Mouse (Mus musculus) ES-E14 (cell line): ENCODE measurements around the gene Rsg1. TPM values are rescaled to one million over a fixed set of nuclear protein-coding genes. Genes with fewer than 3 reads are reported as not detected.

Experiments
- DNase-seq: peaks from one replicate; pipeline ENCODE4 v3.0.0-alpha.2; 2013; ENCODE audit warnings: low read depth, low spot score
- H3K27ac ChIP-seq: 2 replicates; pipeline ENCODE4 v1.5.1; 2012; ENCODE audit warnings: low read depth, mild to moderate bottlenecking, low read length, moderate library complexity, mixed read lengths; ENCODE audit not compliant: poor library complexity, insufficient read depth, severe bottlenecking
- H3K36me3 ChIP-seq: 2 replicates; pipeline ENCODE4 v1.6.1; 2012; ENCODE audit warnings: mild to moderate bottlenecking, low read length, moderate library complexity, mixed read lengths; ENCODE audit not compliant: control insufficient read depth, poor library complexity, insufficient read depth, severe bottlenecking
- H3K4me1 ChIP-seq, 2 experiments: fragments of 150-350 bp in 1 of 2; sonication (generic) in 1 of 2; 2 replicates each; pipeline ENCODE4 v1.6.1; 2012; ENCODE audit warnings: low read length in 2 of 2, mild to moderate bottlenecking in 1 of 2, mixed read lengths in 1 of 2; ENCODE audit not compliant: control insufficient read depth in 2 of 2, insufficient read depth in 2 of 2, poor library complexity in 1 of 2
- H3K4me3 ChIP-seq, 2 experiments: fragments of 150-350 bp in 1 of 2; sonication (generic) in 1 of 2; 2 replicates each; pipeline ENCODE4 v1.5.1; 2012; ENCODE audit warnings: low read length in 2 of 2, low read depth in 1 of 2, mild to moderate bottlenecking in 1 of 2, mixed read lengths in 1 of 2; ENCODE audit not compliant: insufficient read depth in 1 of 2, poor library complexity in 1 of 2, severe bottlenecking in 1 of 2
- H3K9ac ChIP-seq: 2 replicates; pipeline ENCODE4 v1.6.1; 2012; ENCODE audit warnings: low read depth, mild to moderate bottlenecking, low read length, mixed read lengths; ENCODE audit not compliant: poor library complexity, insufficient read depth, severe bottlenecking
- H3K9me3 ChIP-seq: fragments of 150-350 bp; sonication (generic); 2 replicates; pipeline ENCODE4 v1.6.1; 2012; ENCODE audit warnings: low read depth, mild to moderate bottlenecking, low read length; ENCODE audit not compliant: control insufficient read depth, insufficient read depth
- CHD2 ChIP-seq: IDR thresholded peaks from 2 replicates; pipeline ENCODE4 v1.6.1; 2014; ENCODE audit warnings: mild to moderate bottlenecking, low read depth, low read length, inconsistent platforms
- HCFC1 ChIP-seq: IDR thresholded peaks from 2 replicates; pipeline ENCODE4 v1.6.1; 2012; ENCODE audit warnings: low read length, inconsistent platforms, borderline replicate concordance; ENCODE audit not compliant: insufficient read depth
- MAFK ChIP-seq: IDR thresholded peaks from 2 replicates; pipeline ENCODE4 v1.6.1; 2014; ENCODE audit warnings: mild to moderate bottlenecking, low read depth, low read length, inconsistent platforms; ENCODE audit not compliant: insufficient read depth
- ZC3H11A ChIP-seq: IDR thresholded peaks from 2 replicates; pipeline ENCODE4 v1.6.1; 2012; ENCODE audit warnings: low read depth, mild to moderate bottlenecking, inconsistent platforms, low read length, borderline replicate concordance
- ZNF384 ChIP-seq: IDR thresholded peaks from 2 replicates; pipeline ENCODE4 v1.6.1; 2012; ENCODE audit warnings: low read depth, low read length, inconsistent platforms
- in situ Hi-C, 2 experiments: fragments of 600-800 bp; cut with MboI; formaldehyde crosslinking; loops; one replicate each; pipeline ENCODE4 v1.15.1; 2025; ENCODE audit warnings: low sequenced_read_pairs in 2 of 2, inconsistent platforms in 1 of 2; ENCODE audit not compliant: unreplicated experiment in 2 of 2
- total RNA-seq: library from RNA; depleted of rRNA; stranded (reverse); fragments of 300-350 nt; gene quantifications from 2 replicates; pipeline ENCODE4 v1.2.3, GENCODE M21; 2012

Gene Rsg1
- total RNA-seq, 1 experiment = 2.9 TPM

DNA sequence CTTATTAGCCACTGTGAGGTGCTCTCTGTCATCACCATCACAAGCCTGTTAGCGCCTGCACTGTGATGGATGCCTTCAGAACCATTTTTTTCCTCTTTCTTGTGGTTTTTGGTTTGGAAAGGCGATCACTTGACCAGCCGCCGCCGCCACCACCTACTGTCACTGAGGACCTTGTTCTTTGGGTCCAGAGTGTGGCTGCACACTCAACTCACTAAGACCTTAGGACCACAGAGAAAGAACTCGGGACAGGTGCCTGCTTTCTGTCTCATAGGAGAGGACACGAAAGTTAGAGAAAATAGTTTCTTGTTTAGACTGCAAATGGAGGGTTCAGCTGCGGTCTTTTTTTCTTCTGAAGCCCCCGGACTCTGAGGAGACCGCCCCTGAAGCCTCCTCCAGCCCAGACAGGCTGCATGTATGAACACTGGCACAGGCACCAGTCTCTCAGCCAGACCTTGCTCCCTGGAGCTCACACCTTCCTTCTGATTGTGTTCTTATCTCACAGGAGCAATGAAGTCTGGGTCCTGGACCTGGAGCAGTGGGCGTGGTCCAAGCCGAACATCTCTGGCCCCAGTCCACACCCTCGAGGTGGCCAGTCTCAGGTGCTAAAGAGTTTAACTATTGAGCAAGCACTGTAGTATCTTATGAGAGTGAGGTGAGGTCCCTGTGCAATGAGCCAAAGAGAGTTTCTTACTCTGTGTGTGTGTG lies 16.6 kb upstream of the Rsg1 start:
- Histone ChIP-seq H3K27ac (no peak overlapping the region), H3K9me3 (no peaks in the 10 kb centered on the region), H3K4me3 (no peak overlapping the region), H3K4me1 (peaks cover 0 to 4% of the 10 kb centered on the region in 2 experiments; a peak in 1 of 4 replicates), H3K36me3 (peaks cover 30% of the 10 kb centered on the region), H3K9ac (no peak overlapping the region)
- peak; percentile 30 for DNase-seq
- TF ChIP-seq MAFK = no peak
- in situ Hi-C loops = no loop called here

DNA sequence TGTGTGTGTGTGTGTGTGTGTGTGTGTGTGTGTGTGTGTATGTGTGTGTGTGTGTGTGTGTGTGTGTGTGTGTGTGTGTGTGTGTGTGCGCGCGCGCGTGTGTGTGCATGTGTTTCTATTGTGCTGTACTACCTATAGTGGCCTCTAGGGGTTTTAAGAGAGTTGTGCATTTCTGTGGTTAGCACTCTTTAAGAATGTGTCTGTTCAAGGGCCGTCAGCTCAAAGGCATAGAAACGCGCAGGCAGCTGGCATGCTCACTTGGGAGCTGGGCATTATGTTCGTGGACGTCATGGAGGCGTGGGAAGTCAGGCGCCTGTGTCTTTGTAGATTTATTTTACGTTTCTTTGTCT lies 16.1 kb upstream of the Rsg1 start:
- Histone ChIP-seq H3K4me1 (peaks cover 0 to 4% of the 10 kb centered on the region in 2 experiments; a peak in 1 of 4 replicates), H3K9ac (no peak overlapping the region), H3K36me3 (peaks cover 30% of the 10 kb centered on the region), H3K4me3 (no peak overlapping the region), H3K27ac (no peak overlapping the region), H3K9me3 (no peaks in the 10 kb centered on the region)
- TF ChIP-seq ZNF384 (no peak), MAFK (no peak), HCFC1 (no peak), ZC3H11A (no peak), CHD2 (no peak)
- in situ Hi-C loops = no loop called here
- DNase-seq = peak; percentile 38

DNA sequence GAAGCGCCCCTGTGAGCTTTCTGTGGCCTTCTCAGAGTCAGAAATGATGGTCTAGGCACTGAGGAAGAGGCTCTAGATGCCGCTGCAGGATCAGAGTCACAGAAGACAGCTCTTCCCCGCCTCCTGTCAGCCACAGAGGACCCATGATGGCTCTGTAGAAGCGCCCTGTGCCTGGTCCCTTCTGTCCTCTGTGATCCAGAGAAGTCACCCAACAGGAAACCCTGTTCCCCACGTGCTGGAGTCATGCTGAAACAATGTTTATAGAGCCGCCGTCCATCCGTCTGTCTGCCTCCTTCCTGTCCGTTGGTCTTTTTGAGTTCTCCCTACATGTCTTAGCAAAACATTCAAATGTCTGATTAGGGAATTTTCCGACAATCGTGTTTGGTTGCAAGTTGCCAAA lies 12.8 kb upstream of the Rsg1 start:
- Histone ChIP-seq H3K36me3 (peaks cover 27% of the 10 kb centered on the region), H3K9ac (no peak overlapping the region), H3K9me3 (no peaks in the 10 kb centered on the region), H3K27ac (no peak overlapping the region), H3K4me3 (no peak overlapping the region), H3K4me1 (peaks cover 0 to 8% of the 10 kb centered on the region in 2 experiments; a peak in 1 of 4 replicates)
- in situ Hi-C loops = no loop called here
- TF ChIP-seq MAFK = no peak
- no peak for TF ChIP-seq HCFC1
- no peak for TF ChIP-seq CHD2
- TF ChIP-seq ZC3H11A = no peak
- TF ChIP-seq ZNF384 = no peak
- no peak for DNase-seq

DNA sequence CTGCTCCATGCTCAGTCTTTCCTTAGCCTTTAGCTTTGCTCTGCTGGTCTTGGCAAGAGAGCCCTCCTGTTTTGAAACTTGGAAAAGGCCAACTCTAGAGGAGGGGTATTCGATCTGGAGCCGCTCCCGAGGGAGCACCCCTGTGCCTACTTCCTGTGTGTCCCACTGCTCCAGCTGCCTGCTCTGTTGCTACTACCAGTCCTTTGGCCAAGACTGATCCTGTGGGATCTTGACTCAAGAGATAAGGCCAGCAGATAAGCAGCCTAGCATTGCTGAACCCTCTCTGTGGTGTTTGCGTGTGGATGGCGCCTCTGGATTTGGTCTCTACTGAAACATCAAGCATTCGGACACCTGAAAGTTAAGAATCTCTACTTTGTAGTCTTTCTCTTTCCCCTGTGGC lies 11.6 kb upstream of the Rsg1 start:
- no peaks in the 10 kb centered on the region for H3K9me3 ChIP-seq
- TF ChIP-seq CHD2 (no peak), HCFC1 (no peak), ZNF384 (no peak), MAFK (no peak), ZC3H11A (no peak)
- H3K9ac ChIP-seq = no peak overlapping the region
- H3K4me1 ChIP-seq = peaks cover 0 to 8% of the 10 kb centered on the region in 2 experiments; a peak in 1 of 4 replicates
- in situ Hi-C loops = no loop called here
- no peak overlapping the region for H3K27ac ChIP-seq
- no peak overlapping the region for H3K4me3 ChIP-seq
- DNase-seq = no peak
- H3K36me3 ChIP-seq = peaks cover 27% of the 10 kb centered on the region

DNA sequence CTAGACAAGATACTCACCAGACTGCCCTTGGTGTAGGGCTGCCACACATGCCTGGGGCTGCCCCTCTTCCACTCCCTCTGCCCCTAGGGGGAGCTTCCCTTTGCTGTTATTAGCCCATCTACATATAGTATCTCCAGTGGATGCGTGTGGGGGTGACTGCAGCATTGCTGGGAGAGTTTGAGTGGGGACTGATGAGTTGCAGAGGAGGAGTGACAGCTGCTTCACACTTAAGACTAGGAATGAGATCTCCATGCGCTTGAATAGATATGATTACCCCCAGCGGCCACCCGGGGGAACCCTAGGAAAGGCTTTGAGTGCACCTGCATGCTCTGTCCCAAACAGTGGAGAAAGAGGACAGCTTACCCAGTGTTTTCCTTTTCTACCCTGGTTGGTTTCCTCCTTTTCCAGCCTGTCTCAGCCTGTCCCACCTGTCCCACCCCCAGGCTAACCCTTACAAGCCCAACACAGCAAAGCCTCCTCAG lies 9.1 kb upstream of the Rsg1 start:
- in situ Hi-C loops = no loop called here

More for the DNA sequence above, 9.1 kb upstream of the Rsg1 start:
- H3K9me3 ChIP-seq = no peaks in the 10 kb centered on the region
- peaks cover 0 to 6% of the 10 kb centered on the region in 2 experiments; a peak in 1 of 4 replicates for H3K4me1 ChIP-seq
- TF ChIP-seq ZC3H11A = peak; percentile 52; the same call in 1 of the 2 replicates
- TF ChIP-seq ZNF384 = no peak
- peak; percentile 51 for DNase-seq
- H3K4me3 ChIP-seq = no peak overlapping the region
- peaks cover 14% of the 10 kb centered on the region for H3K36me3 ChIP-seq
- H3K27ac ChIP-seq = no peak overlapping the region
- no peak overlapping the region for H3K9ac ChIP-seq
